Mouse (Mus musculus) layer of hippocampus, adult 9-10 months (tissue): ENCODE results near the gene Etv1.
"Not testable (repeated sequence)": the region's sequence is repeated elsewhere in the genome, so short reads cannot be mapped to it uniquely, and the experiment has no call there.

Source experiments
- DNase-seq: peaks from one replicate; pipeline ENCODE4 v3.0.0; 2022; ENCODE audit warnings: low spot score

The Etv1 gene

GRCm38 (mm10) chr12:38818320-38818719 lies 39.1 kb downstream of the Etv1 start:
- peak; percentile 13 for DNase-seq

GRCm38 (mm10) chr12:38820642-38821041 lies 41.5 kb downstream of the Etv1 start:
- DNase-seq: no peak

- DNase-seq: no peak
These were observed 45.2 kb downstream of the Etv1 start for GRCm38 (mm10) chr12:38824405-38824804.

- DNase-seq: no peak
These were observed 53.8 kb downstream of the Etv1 start for GRCm38 (mm10) chr12:38832981-38833380.

GRCm38 (mm10) chr12:38834581-38834980 lies 55.4 kb downstream of the Etv1 start:
- DNase-seq: no peak

GRCm38 (mm10) chr12:38834986-38835385 lies 55.8 kb downstream of the Etv1 start:
- not testable (repeated sequence) for DNase-seq

GRCm38 (mm10) chr12:38843801-38844295 lies 64.7 kb downstream of the Etv1 start:
- DNase-seq: no peak

- DNase-seq: no peak
These were observed 68.5 kb downstream of the Etv1 start for GRCm38 (mm10) chr12:38847500-38848261.

GRCm38 (mm10) chr12:38849994-38850393 lies 70.8 kb downstream of the Etv1 start:
- DNase-seq: no peak

GRCm38 (mm10) chr12:38854274-38854673 lies 75.1 kb downstream of the Etv1 start:
- DNase-seq: no peak

GRCm38 (mm10) chr12:38854751-38855150 lies 75.6 kb downstream of the Etv1 start:
- DNase-seq: no peak

GRCm38 (mm10) chr12:38859675-38860074 lies 80.5 kb downstream of the Etv1 start:
- DNase-seq: no peak

GRCm38 (mm10) chr12:38860168-38861115 lies 81.3 kb downstream of the Etv1 start:
- DNase-seq: peak; percentile 10

- no peak for DNase-seq
These were observed 84.2 kb downstream of the Etv1 start for GRCm38 (mm10) chr12:38863395-38863794.

GRCm38 (mm10) chr12:38863982-38864828 lies 85.0 kb downstream of the Etv1 start:
- no peak for DNase-seq

- no peak for DNase-seq
These were observed 95.4 kb downstream of the Etv1 start for GRCm38 (mm10) chr12:38874470-38874995.

GRCm38 (mm10) chr12:38904516-38904915 lies 125.3 kb downstream of the Etv1 start:
- no peak for DNase-seq

- no peak for DNase-seq
These were observed 127.1 kb downstream of the Etv1 start for GRCm38 (mm10) chr12:38906314-38906713.

GRCm38 (mm10) chr12:38906812-38907211 lies 127.6 kb downstream of the Etv1 start:
- no peak for DNase-seq

- DNase-seq: no peak
These were observed 129.8 kb downstream of the Etv1 start for GRCm38 (mm10) chr12:38908947-38909346.
